Mouse (Mus musculus): ENCODE measurements around the gene Ankrd55.

- TF ChIP-seq MEF2A (IDR thresholded peaks at IDR 0.05; ENCODE audit: borderline replicate concordance, low read depth, low read length) = 0 out of 2 replicates have a peak, but pooled peaks have one; percentile 0
- no peak for TF ChIP-seq CTCF (conservative IDR thresholded peaks at IDR 0.05 in 1 of 2, IDR thresholded peaks at IDR 0.05 in 1 of 2; ENCODE audit: low read depth in 2 of 2, low read length in 2 of 2)
- TF ChIP-seq TCF12 (IDR thresholded peaks at IDR 0.05; ENCODE audit: low read depth, low read length) = no peak
- TF ChIP-seq EP300 (IDR thresholded peaks at IDR 0.05; ENCODE audit: low read length) = no peak
Observed at GRCm38 (mm10) chr13:112343628-112344009, 55.4 kb downstream of the Ankrd55 start.
